Mouse (Mus musculus) induced T-regulatory cell, adult 2 months (primary cell): ENCODE measurements around the gene Ifitm2.
"Not testable (repeated sequence)": the region's sequence is repeated elsewhere in the genome, so short reads cannot be mapped to it uniquely, and the experiment has no call there.

Experiments
- DNase-seq: peaks from one replicate; pipeline ENCODE4 v3.0.0-alpha.2; 2012; ENCODE audit warnings: low read depth

Ifitm2 gene

GRCm38 (mm10) chr7:140968710-140969109 lies 12.9 kb upstream of the Ifitm2 start:
- not testable (repeated sequence) for DNase-seq

DNA sequence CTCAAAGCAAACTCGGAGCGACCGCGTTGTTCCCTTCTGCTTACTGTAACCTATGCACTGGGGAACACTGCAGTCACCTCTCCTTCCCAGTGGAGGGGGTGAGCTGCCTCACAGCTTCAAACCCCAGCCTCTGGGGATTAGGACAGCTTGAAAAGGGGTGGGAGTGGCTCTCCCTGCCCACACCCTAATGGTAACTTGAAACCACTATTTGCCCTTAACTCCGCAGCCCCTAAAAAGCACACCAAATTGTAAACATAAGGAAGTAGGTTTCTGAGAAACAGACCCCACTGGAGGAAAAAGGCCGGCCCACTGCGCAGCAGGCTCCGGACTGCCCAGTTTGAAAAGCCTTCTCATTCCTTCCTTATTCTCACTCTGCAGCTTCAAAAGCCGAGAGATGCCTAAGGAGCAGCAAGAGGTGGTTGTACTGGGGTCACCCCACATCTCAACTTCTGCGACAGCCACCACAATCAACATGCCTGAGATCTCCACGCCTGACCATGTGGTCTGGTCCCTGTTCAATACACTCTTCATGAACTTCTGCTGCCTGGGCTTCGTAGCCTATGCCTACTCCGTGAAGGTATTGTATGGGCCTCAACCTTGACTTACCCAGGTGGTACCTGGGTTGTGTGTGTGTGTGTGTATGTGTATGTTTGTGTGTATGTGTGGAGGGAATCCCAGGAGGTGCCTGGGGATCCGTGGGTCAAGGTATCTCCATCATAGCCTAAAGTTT lies 12.2 kb upstream of the Ifitm2 start:
- DNase-seq, result no peak

DNA sequence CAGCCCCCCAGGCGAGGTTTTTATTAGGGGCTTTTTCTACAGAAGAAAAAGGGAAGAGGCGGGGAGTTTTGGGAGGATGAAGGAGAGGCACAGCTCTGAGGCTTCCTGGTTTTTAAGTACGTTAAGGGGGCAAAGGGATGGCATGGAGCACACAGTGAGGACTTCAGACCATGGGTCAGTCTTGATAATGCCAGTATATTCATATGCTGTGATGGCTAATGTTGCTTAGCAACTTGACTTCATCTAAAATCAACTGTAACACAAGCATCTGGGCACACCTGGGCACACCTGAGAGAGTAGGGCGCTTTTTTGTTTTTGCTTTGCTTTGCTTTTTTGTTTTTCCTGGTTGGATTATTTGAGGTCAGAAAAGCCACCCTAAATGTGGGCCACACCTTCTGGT lies 11.1 kb upstream of the Ifitm2 start, which contains the start of gene Ifitm1:
Ifitm1 (plus strand) TSS at position 301 of the 400 bp plus-strand sequence.
- DNase-seq, result no peak

- no peak for DNase-seq
Observed at GRCm38 (mm10) chr7:140962733-140963132, 6.9 kb upstream of the Ifitm2 start.

DNA sequence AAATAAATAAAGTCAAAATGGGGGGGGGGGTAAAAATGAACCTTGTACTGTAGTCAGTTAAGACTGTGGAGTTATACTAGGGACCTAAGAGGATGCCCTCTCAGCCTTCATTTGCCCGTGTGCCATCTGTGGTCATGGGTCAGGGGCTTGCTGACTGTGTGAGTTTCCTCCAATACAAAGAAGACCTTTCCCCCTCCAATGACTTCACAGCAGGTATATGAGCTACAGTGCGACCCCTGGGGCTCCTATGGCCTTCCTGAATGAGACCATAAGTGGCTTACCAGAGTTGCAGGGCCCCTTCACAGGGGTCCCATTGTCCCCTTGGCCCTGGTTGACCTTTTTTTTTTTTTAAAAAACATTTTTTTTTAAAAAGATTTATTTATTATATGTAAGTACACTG lies 5.6 kb upstream of the Ifitm2 start:
- no peak for DNase-seq

DNA sequence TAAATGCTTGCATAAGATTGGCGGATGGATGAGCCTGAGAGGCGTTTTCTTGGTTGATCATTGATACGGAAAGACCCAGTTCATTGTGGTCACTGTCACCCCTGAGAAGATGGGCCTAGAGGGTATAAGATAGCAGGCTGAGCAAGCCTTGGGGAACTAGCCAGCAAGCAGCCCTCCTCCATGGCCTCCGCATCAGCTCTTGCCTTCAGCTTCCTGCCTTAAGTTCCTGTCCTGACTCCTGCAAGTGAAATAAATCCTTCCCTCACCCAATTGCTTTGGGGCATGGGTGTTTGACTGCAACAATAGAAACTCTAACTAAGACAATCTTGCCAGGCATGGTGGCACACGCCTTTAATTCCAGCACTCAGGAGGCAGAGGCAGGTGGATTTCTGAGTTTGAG lies 4.2 kb upstream of the Ifitm2 start:
- DNase-seq, result no peak

GRCm38 (mm10) chr7:140959181-140959901 lies 3.6 kb upstream of the Ifitm2 start:
- DNase-seq, result peak; percentile 82

DNA sequence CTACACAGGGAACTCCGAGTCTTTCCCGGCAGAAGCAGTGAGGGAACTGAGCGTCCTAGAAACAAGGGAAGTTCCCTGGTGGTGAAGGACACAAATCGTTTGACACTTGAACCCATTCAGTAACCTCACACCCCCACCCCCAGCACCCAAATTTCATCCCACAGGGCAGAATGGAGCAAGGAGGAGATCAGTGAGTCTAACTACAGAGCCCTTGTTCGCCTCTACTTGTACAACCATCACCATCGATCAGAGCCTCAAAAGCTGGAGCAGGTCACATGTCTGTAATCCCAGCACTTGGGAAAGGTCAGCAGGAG lies 726 bp upstream of the Ifitm2 start:
- DNase-seq, result no peak

GRCm38 (mm10) chr7:140955342-140955741 lies 445 bp downstream of the Ifitm2 start:
- peak; percentile 66 for DNase-seq

DNA sequence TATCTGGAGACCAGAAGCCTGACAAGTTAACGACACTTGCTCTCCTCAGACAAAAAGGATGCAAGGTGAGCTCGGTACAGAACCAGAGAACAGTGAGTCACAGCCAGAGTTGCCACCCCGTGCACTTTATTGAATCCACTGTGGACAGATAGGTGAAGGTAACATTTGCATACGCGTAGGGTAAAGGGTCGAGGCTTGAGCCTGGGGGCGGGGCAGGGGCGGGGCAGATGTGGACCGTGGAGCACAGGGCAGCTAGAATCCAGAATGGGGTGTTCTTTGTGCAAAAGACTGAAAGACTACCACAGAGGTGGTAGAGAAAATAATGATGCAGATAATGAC lies 1.1 kb downstream of the Ifitm2 start:
- peak; percentile 56 for DNase-seq

DNA sequence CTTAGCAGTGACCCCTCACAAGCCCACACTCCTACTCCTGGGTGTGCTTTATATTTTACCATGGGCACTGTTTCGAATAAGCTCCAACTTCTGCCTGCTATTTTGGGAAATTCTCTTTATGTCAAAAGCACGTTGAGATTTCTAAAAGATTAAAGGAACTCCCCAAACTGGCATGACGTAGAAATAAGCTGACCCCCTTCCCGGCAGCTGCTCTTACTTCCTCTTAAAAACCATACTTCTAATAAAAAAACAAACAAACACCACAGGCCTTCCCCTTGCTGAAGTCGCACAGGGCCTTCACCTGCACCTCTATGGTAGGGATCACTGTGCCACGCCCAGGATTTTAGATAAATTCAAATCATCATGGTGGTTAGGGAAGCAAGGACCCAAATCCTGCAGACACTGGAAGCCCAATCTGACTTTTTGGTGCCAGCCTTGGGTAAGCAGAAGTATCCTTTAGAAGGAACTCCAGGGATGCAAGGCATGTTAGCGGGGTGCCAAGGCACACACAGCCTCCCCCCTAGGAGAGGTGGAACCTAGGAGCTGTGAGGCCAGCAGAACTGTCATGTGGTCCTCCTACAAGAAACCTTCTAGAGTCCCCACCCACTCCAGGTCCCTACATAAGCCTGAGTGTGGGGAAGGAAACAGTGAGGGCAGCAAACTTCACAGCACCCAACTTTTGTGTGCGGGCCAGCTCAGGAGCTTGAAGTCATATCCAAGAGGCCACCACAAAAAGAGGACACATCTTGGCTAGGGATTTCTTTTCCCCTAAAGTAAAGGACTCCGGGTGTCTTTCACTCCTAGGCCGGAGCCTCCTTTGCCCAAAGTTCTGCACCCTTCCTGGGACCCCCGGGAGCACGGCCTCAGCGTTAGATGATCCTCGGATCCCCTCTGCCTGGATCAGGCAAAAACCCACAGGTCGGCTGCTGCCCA lies 1.7 kb downstream of the Ifitm2 start:
- DNase-seq, result no peak

GRCm38 (mm10) chr7:140953133-140953532 lies 2.7 kb downstream of the Ifitm2 start:
- DNase-seq, result no peak

GRCm38 (mm10) chr7:140952441-140952840 lies 3.3 kb downstream of the Ifitm2 start:
- DNase-seq, result no peak

DNA sequence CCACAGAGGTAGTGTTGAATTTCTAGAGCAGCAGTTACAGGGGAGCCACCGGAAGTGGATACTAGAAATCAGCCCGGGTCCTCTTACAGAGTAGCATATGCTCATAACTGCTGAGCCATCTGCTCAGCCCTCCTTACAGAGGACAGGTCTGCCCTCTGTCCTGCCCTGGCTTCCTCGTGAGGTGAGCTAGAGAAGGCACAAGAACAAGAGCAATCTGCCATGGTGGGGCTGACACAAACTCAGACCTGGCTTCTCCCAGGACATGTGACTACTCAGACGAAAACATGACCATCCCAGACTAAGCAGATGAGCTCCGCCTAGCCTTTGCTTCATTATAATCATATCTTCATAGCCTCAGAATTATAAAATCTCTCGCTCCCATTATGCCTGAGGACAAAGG lies 4.0 kb downstream of the Ifitm2 start:
- no peak for DNase-seq

DNA sequence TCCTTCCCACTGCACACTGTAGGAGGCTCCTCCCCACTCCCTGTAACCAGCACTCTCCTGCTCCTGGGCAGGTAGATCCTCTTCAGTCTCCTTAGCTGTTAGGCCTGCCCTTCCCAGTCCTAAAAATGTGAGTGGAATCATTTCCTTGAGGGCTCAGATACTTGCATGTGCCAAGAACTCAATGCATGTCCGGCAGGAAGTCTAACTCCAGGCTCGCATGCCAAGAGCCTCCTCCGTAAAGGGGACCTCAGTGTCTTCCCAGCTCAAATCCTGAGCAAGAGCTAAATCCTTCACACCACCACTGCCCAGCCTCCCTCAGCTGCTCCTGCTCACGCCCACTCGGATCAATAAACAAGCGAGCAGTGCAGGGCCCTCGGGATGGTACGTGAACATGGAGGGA lies 4.7 kb downstream of the Ifitm2 start:
- DNase-seq, result no peak

DNA sequence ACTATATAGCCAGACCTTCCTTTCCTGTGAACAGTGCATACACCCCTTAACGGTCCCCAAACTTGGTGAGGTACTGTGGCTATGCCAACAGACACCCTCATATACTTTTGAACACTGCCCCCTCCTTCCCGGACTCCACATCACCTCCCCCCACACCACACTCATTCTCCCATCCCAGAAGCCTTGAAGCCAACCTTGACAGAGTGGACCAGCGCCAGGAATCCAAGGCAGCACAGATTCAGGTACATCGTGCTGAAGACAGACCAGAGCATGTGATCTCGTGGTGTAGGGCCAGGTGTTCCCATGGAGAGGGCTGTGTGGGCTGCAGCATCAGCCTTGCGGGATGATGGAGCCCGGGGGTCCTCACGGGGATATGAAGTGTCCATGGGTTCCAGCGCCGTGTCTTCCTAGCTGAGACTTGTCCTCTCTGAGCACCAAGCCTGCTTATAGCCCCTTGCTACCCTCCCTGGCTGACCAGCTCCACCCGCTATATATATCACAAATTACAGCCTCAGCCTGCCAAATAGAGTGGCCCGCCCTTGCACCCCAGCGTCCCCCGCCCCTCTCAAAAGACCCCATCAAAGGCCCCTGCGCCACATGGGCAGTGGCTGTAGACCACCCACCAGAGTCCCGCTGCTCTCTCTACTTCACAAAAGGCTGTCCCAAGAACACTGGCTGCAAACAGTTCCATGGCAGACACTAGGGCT lies 5.8 kb downstream of the Ifitm2 start, which contains the start of gene Ifitm5:
Ifitm5 (minus strand) TSS at position 468 of the 707 bp plus-strand sequence.
- no peak for DNase-seq

DNA sequence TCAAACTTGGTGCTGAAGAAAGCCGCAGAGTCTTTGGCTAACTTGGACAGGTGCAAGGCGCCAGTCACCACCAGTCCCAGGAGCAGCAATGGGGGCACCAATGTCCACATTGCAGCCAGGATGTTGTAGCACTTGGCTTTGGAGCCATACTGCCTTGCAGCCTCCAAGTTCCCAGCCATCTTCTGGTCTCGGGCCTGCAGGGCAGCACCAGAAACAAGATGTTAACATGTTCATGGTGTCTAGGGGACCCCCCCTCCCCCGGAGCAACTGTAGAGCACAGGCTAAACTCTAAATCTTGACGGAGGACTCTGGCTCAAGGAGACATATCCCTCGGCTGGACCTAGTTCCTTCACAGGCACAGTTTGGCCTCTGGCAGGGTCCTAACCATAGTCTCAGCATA lies 6.5 kb downstream of the Ifitm2 start:
- no peak for DNase-seq

GRCm38 (mm10) chr7:140948161-140948560 lies 7.6 kb downstream of the Ifitm2 start:
- DNase-seq, result no peak

DNA sequence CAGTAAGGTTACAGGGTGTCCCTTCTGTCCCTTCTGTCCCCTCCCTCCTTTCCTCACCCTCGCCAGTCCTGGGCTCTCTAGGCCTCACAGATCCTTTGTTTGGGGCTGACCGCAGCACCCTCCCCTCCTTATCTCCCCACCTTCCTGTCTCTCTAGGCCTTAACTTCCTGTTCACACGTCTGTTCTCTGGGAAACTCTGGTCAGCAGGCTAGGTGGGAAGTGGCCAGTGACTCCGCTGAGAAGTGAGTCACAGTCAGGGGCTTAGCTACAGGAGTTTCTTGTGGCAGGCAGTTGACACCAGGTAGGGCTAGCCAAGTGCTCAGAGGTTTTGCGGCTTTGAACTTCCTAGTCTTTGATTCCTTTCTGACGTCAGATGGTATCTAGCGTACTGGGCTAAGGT lies 8.8 kb downstream of the Ifitm2 start:
- peak; percentile 81 for DNase-seq

GRCm38 (mm10) chr7:140946311-140946710 lies 9.5 kb downstream of the Ifitm2 start:
- no peak for DNase-seq

GRCm38 (mm10) chr7:140945247-140945646 lies 10.5 kb downstream of the Ifitm2 start:
- DNase-seq, result no peak

GRCm38 (mm10) chr7:140944236-140944635 lies 11.6 kb downstream of the Ifitm2 start:
- no peak for DNase-seq
